In genomic region chr4:150415227-150415969, GRCm38 (mm10) we compare ENCODE assay signal across 13 mouse cellular contexts.
DNase-seq lines count a peak whose midpoint lies in the region; ATAC-seq and TF ChIP-seq lines count a peak whose summit lies in the region.
"Had no signal": no experiment of that assay in that cellular context is flagged by ENCODE, and none has a peak within 500 bp of the region (broad histone marks: within the 10 kb centered on the region; RNA-seq: fewer than 3 reads in every experiment).

No protein-coding gene starts in this region.

- peak overlapping the region; percentile 5; the same call in 1 of the 2 replicates for H3K4me2 ChIP-seq in liver, embryonic 11.5 days
- H3K4me2 ChIP-seq: midbrain, embryonic 15.5 days had no signal

- H3K27ac ChIP-seq in testis, adult 2 months (ENCODE audit: control insufficient read depth, insufficient read depth, low read depth, low read length): no peak overlapping the region
- H3K27ac ChIP-seq in liver, embryonic 11.5 days (ENCODE audit: low read depth, low read length): no peak overlapping the region
- H3K27ac ChIP-seq: heart, embryonic 10.5 days; midbrain, embryonic 15.5 days had no signal

- no peaks in the 10 kb centered on the region for H3K36me3 ChIP-seq in testis, adult 2 months (ENCODE audit: control insufficient read depth, insufficient read depth, low read length)
- H3K36me3 ChIP-seq in liver, embryonic 11.5 days (ENCODE audit: control insufficient read depth, insufficient read depth, low read length): peaks cover 4% of the 10 kb centered on the region
- H3K36me3 ChIP-seq: midbrain, embryonic 15.5 days had no signal

- H3K4me1 ChIP-seq in testis, adult 2 months (ENCODE audit: control insufficient read depth, insufficient read depth, low read length): no peaks in the 10 kb centered on the region
- peaks cover 15% of the 10 kb centered on the region for H3K4me1 ChIP-seq in liver, embryonic 11.5 days (replicated peaks; ENCODE audit: control insufficient read depth, insufficient read depth, low read length)

- no peaks in the 10 kb centered on the region for H3K9me3 ChIP-seq in liver, embryonic 11.5 days (ENCODE audit: control insufficient read depth, low read length)
- H3K9me3 ChIP-seq: heart, embryonic 10.5 days; midbrain, embryonic 15.5 days had no signal

- peak overlapping the region; percentile 55; the same call in 1 of the 2 replicates for H3K4me3 ChIP-seq in testis, adult 2 months (ENCODE audit: control insufficient read depth, low read depth, low read length)
- H3K4me3 ChIP-seq in liver, embryonic 11.5 days (ENCODE audit: low read depth, low read length): no peak overlapping the region
- H3K4me3 ChIP-seq: heart, embryonic 10.5 days; midbrain, embryonic 15.5 days had no signal

- no peak overlapping the region for H3K9ac ChIP-seq in liver, embryonic 11.5 days (ENCODE audit: low read depth, low read length)
- H3K9ac ChIP-seq: midbrain, embryonic 15.5 days had no signal

- no peaks in the 10 kb centered on the region for H3K27me3 ChIP-seq in testis, adult 2 months (ENCODE audit: control insufficient read depth, insufficient read depth, low read length)
- no peaks in the 10 kb centered on the region for H3K27me3 ChIP-seq in liver, embryonic 11.5 days (replicated peaks; ENCODE audit: control insufficient read depth, insufficient read depth, low read length)
- H3K27me3 ChIP-seq: midbrain, embryonic 15.5 days had no signal

- WGBS in liver, embryonic 11.5 days: 80% methylated on average over 10 of the region's 10 CpGs

- ATAC-seq in liver, embryonic 11.5 days (replicated peaks; ENCODE audit: low FRiP score): no peak
- no peak for ATAC-seq in CD4-positive, CD25-positive, alpha-beta regulatory T cell, adult 4 months
- ATAC-seq: midbrain, embryonic 15.5 days had no signal

- DNase-seq in kidney, adult 11 months: peak; percentile 67
- DNase-seq in kidney, postnatal 10 days: no peak
- no peak for DNase-seq in testis, postnatal 14 days (ENCODE audit: low spot score)
- DNase-seq in liver, embryonic 11.5 days (ENCODE audit: low spot score): no peak
- DNase-seq in spleen, postnatal 10 days (ENCODE audit: low spot score in 2 of 2): no peak
- DNase-seq in right cerebral cortex, adult 2 months (ENCODE audit: low spot score in 2 of 2): no peak
- DNase-seq: cerebellum, adult 9-11 months; spleen, adult 18-20 months; thymus, postnatal 36 days had no signal

- TF ChIP-seq POLR2A in testis, adult 2 months (IDR thresholded peaks at IDR 0.05; ENCODE audit: control insufficient read depth, low read depth, low read length): no peak

- TF ChIP-seq CTCF in testis, adult 2 months (IDR thresholded peaks at IDR 0.05; ENCODE audit: control insufficient read depth, insufficient read depth, insufficient replicate concordance, low read depth, low read length): no peak
